Mouse (Mus musculus) kidney, adult 2 months (tissue): ENCODE results near the gene Tmem132c.

Source experiments
- CTCF ChIP-seq: fragments of 200-500 bp; conservative IDR thresholded peaks from 2 replicates; pipeline ENCODE4 v1.5.1; 2011; ENCODE audit warnings: low read depth, mild to moderate bottlenecking, control low read depth, low read length, moderate library complexity, mixed read lengths; ENCODE audit not compliant: insufficient read depth, insufficient read length
- POLR2A ChIP-seq: fragments of 200-500 bp; IDR thresholded peaks from one replicate; pipeline ENCODE4 v1.6.1; 2011; ENCODE audit warnings: low read depth, low read length, control low read depth

- TF ChIP-seq CTCF (no peak), POLR2A (no peak)
These were observed 369.3 kb downstream of the Tmem132c start for GRCm38 (mm10) chr5:127610787-127611509.
